Mouse (Mus musculus): ENCODE results near the gene Ak2.

The Ak2 gene

GRCm38 (mm10) chr4:129047721-129048421, 56.1 kb downstream of the Ak2 start:
- DNase-seq (ENCODE audit: low read depth, low spot score): peak; percentile 49

GRCm38 (mm10) chr4:129048501-129049305, 56.9 kb downstream of the Ak2 start:
- no peak for DNase-seq (ENCODE audit: low read depth, low spot score)

DNA sequence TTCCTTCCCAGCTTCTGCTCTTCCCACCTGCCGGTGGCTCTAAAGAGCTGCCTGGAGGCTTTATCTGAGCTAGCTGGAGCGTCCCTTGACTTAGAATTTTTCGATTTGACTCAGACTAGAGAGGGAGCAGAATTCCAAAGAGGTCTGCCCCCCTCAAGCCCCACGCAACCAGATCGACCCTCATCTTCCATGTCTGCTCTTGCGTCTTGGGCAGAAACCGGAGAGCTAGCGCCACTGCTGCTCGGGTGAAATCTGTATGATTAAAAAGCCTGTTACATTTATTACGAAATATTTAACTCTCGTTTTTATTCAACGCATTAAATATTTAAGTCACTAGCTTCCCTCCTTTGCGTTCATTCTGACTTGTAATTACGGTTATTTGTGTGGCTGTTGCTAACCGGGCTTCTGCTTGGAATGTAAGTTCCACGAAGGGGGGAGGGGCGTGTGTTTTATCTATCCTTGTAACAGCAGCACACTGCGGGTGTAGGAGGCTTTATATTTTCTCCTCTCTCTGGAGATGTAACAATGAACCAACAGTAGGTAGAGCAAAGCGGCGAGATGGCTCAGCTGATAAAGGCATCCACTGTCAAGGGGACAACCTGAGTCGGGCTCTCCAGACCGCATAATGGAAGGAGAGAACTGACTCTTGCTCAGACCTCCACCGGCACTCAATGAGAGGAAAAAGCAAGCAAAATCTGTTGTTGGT, 57.7 kb downstream of the Ak2 start:
- peak; percentile 42 for DNase-seq (ENCODE audit: low read depth, low spot score)

GRCm38 (mm10) chr4:129050365-129050764, 58.6 kb downstream of the Ak2 start:
- no peak for DNase-seq (ENCODE audit: low read depth, low spot score)

- DNase-seq (ENCODE audit: low read depth, low spot score): no peak
Measured at GRCm38 (mm10) chr4:129050901-129051417, 59.2 kb downstream of the Ak2 start.

GRCm38 (mm10) chr4:129051461-129052183, 59.9 kb downstream of the Ak2 start:
- DNase-seq (ENCODE audit: low read depth, low spot score): no peak

DNA sequence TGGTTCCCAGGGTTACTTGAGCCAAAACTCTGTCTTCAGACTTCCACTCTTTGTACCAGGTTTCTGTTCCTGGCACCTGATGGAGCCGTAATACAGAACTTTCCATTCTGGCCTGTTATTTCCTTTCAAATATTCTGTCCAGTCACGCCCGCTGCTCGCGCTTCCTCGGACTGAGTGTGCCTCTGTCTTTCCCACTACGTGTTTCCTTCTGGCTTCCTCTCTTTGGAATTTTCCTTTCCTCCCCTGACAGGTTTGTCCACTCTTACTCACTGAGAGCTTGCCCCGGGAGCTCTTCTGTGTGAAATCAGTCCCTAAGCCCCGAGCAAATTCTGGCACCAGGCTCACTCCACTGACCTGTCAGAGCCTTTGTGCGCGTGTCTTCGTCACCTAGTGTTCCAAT, 63.0 kb downstream of the Ak2 start:
- no peak for DNase-seq (ENCODE audit: low read depth, low spot score)

GRCm38 (mm10) chr4:129055562-129055961, 63.8 kb downstream of the Ak2 start:
- DNase-seq (ENCODE audit: low read depth, low spot score): no peak

- peak; percentile 93 for DNase-seq (ENCODE audit: low read depth, low spot score)
Measured at GRCm38 (mm10) chr4:129057533-129058206, 65.9 kb downstream of the Ak2 start.

GRCm38 (mm10) chr4:129058207-129059092, 66.7 kb downstream of the Ak2 start, which contains the start of gene Rnf19b:
Rnf19b (plus strand) TSS chr4:129058271.
- DNase-seq (ENCODE audit: low read depth, low spot score): no peak

GRCm38 (mm10) chr4:129059125-129059551, 67.4 kb downstream of the Ak2 start:
- DNase-seq (ENCODE audit: low read depth, low spot score): no peak

DNA sequence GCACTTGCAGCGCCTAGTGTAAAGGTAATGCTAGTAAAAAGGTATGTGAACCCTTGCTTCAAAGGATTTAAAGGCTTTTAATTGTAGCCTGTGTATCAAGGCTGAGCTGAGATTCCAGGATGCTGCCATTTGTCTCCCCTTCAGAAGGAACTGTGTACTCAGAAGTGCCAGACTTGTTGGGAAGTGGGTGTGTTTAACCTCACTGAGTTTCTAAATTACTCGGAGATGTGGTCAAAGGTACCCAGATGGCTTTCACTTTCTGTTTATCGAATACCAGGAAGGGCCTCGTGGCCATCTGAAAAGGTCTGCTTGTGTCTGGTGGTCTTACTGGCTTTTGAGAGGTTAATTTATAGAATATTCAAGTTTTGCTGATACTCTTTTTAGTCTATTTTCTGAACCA, 68.2 kb downstream of the Ak2 start:
- DNase-seq (ENCODE audit: low read depth, low spot score): no peak
